Mouse (Mus musculus): ENCODE data around the gene Zfp457. TPM values are rescaled to one million over a fixed set of nuclear protein-coding genes. Genes with fewer than 3 reads are reported as not detected.
"Not testable (repeated sequence)": the region's sequence is repeated elsewhere in the genome, so short reads cannot be mapped to it uniquely, and the experiment has no call there.

Gene Zfp457
- polyA plus RNA-seq (2015; fragmentation: Nextera tagmentation; extraction: Ambion mirVana) = 1.7 and 2.0 TPM in 2 replicates

DNA sequence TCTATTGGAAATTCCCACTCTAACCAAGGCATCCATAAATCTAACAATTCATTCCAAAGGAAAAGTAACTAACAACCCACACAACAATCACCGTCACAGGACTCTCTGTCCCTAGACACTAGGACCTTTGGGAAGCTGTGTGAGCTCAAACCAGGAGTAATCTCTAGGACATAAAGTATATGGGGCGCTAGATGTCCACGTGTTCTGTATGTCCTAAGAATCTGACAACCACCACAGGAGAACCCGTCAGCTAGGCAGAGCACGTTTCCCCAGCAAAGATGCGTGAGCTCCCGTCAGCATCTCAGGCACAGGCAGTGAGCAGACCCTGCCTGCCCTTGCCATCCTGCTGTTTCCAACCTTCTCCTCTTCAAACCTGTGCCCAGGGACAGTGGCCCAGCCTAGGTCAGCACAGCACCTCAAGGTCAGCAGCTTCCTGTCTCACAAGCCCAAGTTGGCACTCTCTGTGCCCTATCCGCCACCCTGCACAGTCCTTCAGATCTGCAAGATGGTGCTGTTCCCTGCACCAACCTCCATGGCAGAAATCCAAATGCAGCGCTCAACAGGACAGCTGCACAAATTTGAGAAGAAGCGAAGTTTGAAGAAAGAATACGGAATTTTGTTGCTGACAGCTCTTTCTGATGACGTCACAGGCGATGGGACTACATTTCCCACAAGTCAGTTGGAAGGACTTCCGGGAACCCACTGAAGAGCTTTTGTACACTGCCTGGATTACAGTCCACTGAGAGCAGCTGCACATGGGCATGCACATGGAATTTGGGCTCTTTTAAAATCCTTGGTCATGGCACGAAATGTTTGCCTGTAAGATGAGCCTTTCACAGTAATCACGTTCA is at the start of gene Zfp457:
TSS of gene Zfp457 (minus strand) at position 664 of the 851 bp plus-strand sequence.
- H3K9ac ChIP-seq (replicated peaks) = peak within 1 kb of the TSS; percentile 91
- peak within 1 kb of the TSS; percentile 93 for H3K4me2 ChIP-seq

DNA sequence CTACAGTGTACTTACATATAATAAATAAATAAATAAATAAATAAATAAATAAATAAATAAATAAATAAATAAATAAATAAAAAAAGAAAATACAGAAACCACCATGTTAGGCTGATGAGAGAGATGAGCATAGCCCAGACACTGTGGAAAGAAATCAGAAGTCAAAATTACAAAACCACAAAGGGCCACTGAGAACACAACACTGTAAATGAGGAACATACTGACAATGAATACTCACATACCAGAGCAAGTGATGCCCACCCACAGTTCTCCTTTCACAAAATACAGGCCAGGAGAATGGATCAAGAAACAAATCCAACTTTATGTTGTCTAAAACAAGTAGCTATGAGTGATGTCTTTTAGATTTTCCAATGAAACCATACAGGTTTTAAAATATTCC is 45.6 kb upstream of the Zfp457 start:
- no peak overlapping the region for H3K9ac ChIP-seq (replicated peaks)
- H3K27ac ChIP-seq (replicated peaks) = no peak overlapping the region
- no peaks in the 10 kb centered on the region for H3K36me3 ChIP-seq
- H3K9me3 ChIP-seq (replicated peaks) = no peaks in the 10 kb centered on the region
- H3K27me3 ChIP-seq (replicated peaks) = no peaks in the 10 kb centered on the region
- ATAC-seq (ENCODE audit: low FRiP score) = no peak
- H3K4me2 ChIP-seq = no peak overlapping the region
- H3K4me3 ChIP-seq (replicated peaks) = no peak overlapping the region
- no peaks in the 10 kb centered on the region for H3K4me1 ChIP-seq

More for the DNA sequence above, at the start of gene Zfp457:
- Histone ChIP-seq H3K4me3 (replicated peaks) (peak within 1 kb of the TSS; percentile 78), H3K27ac (replicated peaks) (peak within 1 kb of the TSS; percentile 75), H3K9me3 (replicated peaks) (no peaks in the 10 kb centered on the region), H3K27me3 (replicated peaks) (no peaks in the 10 kb centered on the region), H3K36me3 (no peaks in the 10 kb centered on the region), H3K4me1 (peaks cover 11% of the 10 kb centered on the region)
- WGBS = 6% methylated on average over 16 of the region's 16 CpGs
- ATAC-seq (ENCODE audit: low FRiP score) = peak; percentile 99

DNA sequence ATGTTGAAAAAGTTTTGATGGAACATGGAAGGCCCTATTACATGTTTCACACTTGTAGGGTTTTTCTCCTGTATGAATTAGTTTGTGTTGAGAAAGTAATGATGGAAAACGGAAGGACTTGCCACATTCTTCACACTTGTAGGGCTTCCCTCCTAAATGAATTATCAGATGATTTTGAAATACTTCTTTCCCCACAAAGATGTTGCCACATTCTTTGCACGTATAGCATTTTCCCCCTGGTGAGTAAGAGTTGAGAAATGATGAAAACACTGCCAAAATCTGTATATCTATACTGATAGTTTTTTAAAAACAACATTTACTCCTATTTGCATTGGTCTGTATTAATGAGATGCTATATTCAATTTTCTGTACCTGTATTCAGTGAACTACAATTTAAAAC is 37.1 kb upstream of the Zfp457 start:
- H3K4me2 ChIP-seq = no peak overlapping the region
- no peaks in the 10 kb centered on the region for H3K27me3 ChIP-seq (replicated peaks)
- no peak overlapping the region for H3K27ac ChIP-seq (replicated peaks)
- no peaks in the 10 kb centered on the region for H3K36me3 ChIP-seq
- ATAC-seq (ENCODE audit: low FRiP score) = no peak
- no peaks in the 10 kb centered on the region for H3K9me3 ChIP-seq (replicated peaks)
- H3K4me3 ChIP-seq (replicated peaks) = no peak overlapping the region
- H3K9ac ChIP-seq (replicated peaks) = no peak overlapping the region
- WGBS = 89% methylated on average over 2 of the region's 2 CpGs
- no peaks in the 10 kb centered on the region for H3K4me1 ChIP-seq

DNA sequence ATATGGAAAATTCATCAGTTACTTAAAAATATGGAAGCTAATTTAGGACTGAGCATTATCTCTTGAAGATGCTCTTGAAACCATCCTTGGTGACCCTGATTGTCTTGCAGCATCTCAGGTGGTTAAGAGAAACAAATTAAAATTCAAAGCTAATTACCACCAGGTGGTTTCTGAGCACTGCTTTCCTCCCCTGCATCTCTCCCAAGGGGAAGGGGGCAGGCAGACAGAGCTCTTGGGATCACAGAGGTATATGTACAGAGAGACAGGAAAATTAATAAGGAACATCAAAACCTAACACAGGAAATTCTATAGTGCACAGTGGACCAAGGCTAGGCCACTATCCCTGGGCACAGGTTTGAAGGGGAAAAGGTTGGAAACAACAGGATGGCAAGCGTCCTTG is 26.6 kb upstream of the Zfp457 start:
- peak overlapping the region; percentile 57 for H3K9ac ChIP-seq (replicated peaks)
- peak; percentile 46; the same call in 1 of the 2 replicates for ATAC-seq (ENCODE audit: low FRiP score)
- H3K27ac ChIP-seq (replicated peaks) = no peak overlapping the region
- H3K36me3 ChIP-seq = no peaks in the 10 kb centered on the region
- H3K4me1 ChIP-seq = peaks cover 12% of the 10 kb centered on the region
- H3K4me3 ChIP-seq (replicated peaks) = peak overlapping the region; percentile 57
- no peaks in the 10 kb centered on the region for H3K27me3 ChIP-seq (replicated peaks)
- WGBS = 80% methylated on average over 1 of the region's 1 CpGs
- H3K4me2 ChIP-seq = peak overlapping the region; percentile 85
- H3K9me3 ChIP-seq (replicated peaks) = no peaks in the 10 kb centered on the region

DNA sequence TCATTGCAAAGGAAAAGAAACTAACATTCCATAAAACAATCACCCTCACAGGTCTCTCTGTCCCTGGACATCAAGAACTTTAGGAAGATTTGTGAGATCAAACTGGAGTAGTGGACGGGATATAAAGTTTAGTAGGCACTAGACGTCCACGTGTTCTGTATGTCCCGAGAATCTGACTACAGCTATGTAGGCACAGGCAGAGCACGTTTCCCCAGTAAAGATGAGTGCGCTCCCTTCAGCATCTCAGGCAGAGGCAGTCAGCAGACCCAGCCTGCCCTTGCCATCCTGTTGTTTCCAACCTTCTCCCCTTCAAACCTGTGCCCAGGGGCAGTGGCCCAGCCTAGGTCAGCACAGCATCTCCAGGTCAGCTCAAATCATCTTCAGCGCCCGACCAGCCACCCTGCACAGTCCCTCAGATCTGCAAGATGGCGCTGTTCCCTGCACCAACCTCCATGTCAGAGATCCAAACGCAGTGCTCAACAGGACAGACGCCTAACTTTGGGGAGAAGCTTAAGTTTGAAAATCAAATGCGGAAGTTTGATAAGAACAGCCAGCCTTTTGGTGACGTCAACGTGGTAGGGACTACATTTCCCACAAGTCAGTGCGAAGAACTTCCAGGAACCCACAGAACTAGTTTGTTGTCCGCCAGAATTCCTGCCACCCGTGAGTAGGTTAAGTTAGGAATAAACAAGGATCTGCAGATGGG is 25.9 kb upstream of the Zfp457 start, which contains the start of gene Zfp595:
TSS of gene Zfp595 (minus strand) at position 552 of the 706 bp plus-strand sequence.
- no peaks in the 10 kb centered on the region for H3K27me3 ChIP-seq (replicated peaks)
- peak within 1 kb of the TSS; percentile 57 for H3K9ac ChIP-seq (replicated peaks)
- no peaks in the 10 kb centered on the region for H3K36me3 ChIP-seq
- peak within 1 kb of the TSS; percentile 85 for H3K4me2 ChIP-seq
- H3K9me3 ChIP-seq (replicated peaks) = no peaks in the 10 kb centered on the region
- H3K4me1 ChIP-seq = peaks cover 12% of the 10 kb centered on the region
- peak; percentile 94 for ATAC-seq (ENCODE audit: low FRiP score)
- 19% methylated on average over 17 of the region's 17 CpGs for WGBS
- H3K4me3 ChIP-seq (replicated peaks) = peak within 1 kb of the TSS; percentile 57
- H3K27ac ChIP-seq (replicated peaks) = peak within 1 kb of the TSS; percentile 45

DNA sequence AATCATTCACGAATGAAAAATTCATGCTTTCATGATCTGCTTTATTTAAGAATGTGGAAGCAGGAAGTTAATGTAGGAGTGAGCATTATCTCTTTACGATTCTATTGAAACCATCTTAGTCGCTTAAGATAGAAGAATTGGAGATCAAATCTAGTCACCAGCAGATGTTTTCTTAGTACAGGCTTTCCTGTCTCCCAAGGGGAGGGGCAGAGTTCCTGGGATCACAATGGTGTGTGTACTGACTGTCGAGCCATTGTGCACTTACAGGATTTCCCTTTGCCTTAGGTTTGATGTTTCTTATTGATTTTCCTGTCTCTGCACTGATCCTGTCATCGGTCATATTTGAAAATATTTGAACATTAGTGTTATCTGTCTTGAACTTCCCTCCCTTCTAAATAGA is 433 bp upstream of the Zfp457 start:
- peak overlapping the region; percentile 78 for H3K4me3 ChIP-seq (replicated peaks)
- ATAC-seq (ENCODE audit: low FRiP score) = peak; percentile 71
- no peaks in the 10 kb centered on the region for H3K9me3 ChIP-seq (replicated peaks)
- no peaks in the 10 kb centered on the region for H3K27me3 ChIP-seq (replicated peaks)
- peak overlapping the region; percentile 75 for H3K27ac ChIP-seq (replicated peaks)
- H3K36me3 ChIP-seq = no peaks in the 10 kb centered on the region
- peak overlapping the region; percentile 93 for H3K4me2 ChIP-seq
- WGBS = 31% methylated on average over 5 of the region's 5 CpGs
- peaks cover 11% of the 10 kb centered on the region for H3K4me1 ChIP-seq
- H3K9ac ChIP-seq (replicated peaks) = peak overlapping the region; percentile 91

DNA sequence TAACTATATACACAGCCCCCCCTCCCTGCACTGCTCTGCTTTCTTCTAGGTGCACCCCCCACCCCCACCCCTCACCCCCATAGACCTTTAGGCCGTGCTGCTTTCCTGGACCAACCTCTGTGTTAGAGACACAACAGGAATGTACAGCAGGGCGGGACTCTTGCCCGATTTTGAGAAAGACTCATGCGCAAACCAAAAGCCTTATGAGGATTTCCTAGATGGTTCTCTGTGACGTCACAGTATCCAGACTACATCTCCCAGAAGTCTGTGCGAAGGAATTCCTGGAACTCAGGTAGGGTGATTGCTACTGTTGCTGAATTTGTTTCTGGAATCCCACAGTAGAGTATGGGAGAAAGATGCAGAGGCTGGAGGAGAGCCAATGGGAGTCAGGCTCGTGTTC is 28.0 kb downstream of the Zfp457 start, which contains the start of gene Zfp458:
TSS of gene Zfp458 (minus strand) at position 153 of the 400 bp plus-strand sequence.
- Histone ChIP-seq H3K9me3 (replicated peaks) (no peaks in the 10 kb centered on the region), H3K27me3 (replicated peaks) (no peaks in the 10 kb centered on the region), H3K9ac (replicated peaks) (no peak within 1 kb of the TSS), H3K4me2 (peak within 1 kb of the TSS; percentile 30; the same call in 1 of the 2 replicates), H3K4me3 (replicated peaks) (no peak within 1 kb of the TSS), H3K4me1 (no peaks in the 10 kb centered on the region), H3K27ac (replicated peaks) (no peak within 1 kb of the TSS), H3K36me3 (no peaks in the 10 kb centered on the region)
- peak; percentile 70; the same call in 1 of the 2 replicates for ATAC-seq (ENCODE audit: low FRiP score)
- 45% methylated on average over 7 of the region's 7 CpGs for WGBS

DNA sequence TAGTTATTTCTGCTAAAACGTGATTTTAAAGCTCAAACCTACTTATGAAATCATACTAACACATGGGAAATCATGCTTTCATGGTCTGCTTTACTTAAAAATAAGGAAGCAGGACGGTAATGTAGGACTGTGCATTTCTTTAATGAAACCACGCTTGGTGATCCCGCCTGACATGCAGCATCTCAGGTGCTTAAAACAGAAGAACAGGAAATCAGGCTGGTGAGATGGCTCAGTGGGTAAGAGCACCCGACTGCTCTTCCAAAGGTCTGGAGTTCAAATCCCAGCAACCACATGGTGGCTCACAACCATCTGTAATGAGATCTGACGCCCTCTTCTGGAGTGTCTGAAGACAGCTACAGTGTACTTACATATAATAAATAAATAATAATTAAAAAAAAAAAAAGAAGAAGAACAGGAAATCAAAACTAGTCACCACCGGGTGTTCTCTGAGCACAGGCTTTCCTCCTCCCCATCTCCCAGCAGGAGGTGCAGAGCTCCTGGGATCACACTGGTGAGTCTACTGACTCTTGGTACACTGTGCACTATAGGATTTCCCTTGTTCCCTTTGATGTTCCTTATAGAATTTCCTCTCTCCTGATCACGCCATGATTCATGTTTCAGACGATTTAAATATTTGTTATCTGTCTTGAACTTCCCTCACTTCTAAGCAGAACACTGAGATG is 36.8 kb downstream of the Zfp457 start:
- peak; percentile 78 for ATAC-seq (ENCODE audit: low FRiP score)
- 52% methylated on average over 8 of the region's 9 CpGs for WGBS
- not testable (repeated sequence) for H3K27me3 ChIP-seq (replicated peaks); H3K9me3 ChIP-seq (replicated peaks); H3K36me3 ChIP-seq
- Histone ChIP-seq H3K9ac (replicated peaks) (peak overlapping the region; percentile 75), H3K27ac (replicated peaks) (peak overlapping the region; percentile 77), H3K4me1 (peaks cover 13% of the 10 kb centered on the region), H3K4me2 (peak overlapping the region; percentile 81), H3K4me3 (replicated peaks) (peak overlapping the region; percentile 78)

DNA sequence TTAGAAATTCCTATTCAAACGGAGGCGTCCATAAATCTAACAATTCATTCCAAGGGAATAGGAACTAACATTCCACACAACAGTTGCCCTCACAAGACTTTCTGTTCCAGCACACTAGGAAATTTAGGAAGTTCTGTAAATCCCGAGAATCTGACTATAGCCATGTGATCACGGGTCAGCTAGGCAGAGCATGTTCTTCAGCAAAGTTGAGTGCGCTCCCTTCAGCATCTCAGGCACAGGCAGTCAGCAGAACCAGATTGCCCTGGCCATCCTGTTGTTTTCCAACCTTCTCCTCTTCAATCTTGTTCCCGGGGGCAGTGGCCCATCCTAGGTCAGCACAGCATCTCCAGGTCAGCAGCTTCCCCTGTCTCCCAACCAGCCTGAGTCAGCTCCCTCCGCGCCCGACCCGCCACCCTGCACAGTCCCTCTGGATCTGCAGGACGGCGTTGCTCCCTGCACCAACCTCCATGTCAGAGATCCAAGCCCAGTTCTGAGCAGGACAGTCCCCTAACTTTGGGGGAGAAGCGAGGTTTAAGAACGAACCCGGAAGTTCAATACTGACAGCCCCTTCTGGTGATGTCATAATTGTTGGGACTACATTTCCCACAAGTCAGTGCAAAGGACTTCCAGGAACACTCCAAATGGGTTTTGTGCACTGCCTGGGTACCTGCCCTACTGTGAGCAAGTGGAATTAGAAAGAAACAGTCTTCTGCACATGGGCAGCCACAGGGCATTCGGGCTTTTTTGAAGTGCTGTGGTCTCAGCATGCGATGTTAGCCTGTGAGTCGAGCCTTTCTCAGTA is 37.5 kb downstream of the Zfp457 start:
- Histone ChIP-seq H3K9ac (replicated peaks) (peak overlapping the region; percentile 75), H3K4me2 (peak overlapping the region; percentile 81), H3K4me1 (peaks cover 13% of the 10 kb centered on the region), H3K36me3 (peaks cover 6% of the 10 kb centered on the region), H3K9me3 (replicated peaks) (no peaks in the 10 kb centered on the region), H3K4me3 (replicated peaks) (peak overlapping the region; percentile 78), H3K27me3 (replicated peaks) (no peaks in the 10 kb centered on the region), H3K27ac (replicated peaks) (peak overlapping the region; percentile 77)
- 8% methylated on average over 18 of the region's 18 CpGs for WGBS
- peak; percentile 100 for ATAC-seq (ENCODE audit: low FRiP score)
